Mouse (Mus musculus) lung, postnatal 0 days (tissue): Measurements from ENCODE around the gene Naaa.

Experiments used
- CTCF ChIP-seq: IDR thresholded peaks from 2 replicates; pipeline ENCODE4 v1.5.1; 2016; ENCODE audit warnings: antibody characterized with exemption, mild to moderate bottlenecking
- EP300 ChIP-seq: IDR thresholded peaks from 2 replicates; pipeline ENCODE4 v1.6.1; 2016; ENCODE audit warnings: antibody characterized with exemption, mild to moderate bottlenecking, control low read depth

GRCm38 (mm10) chr5:92239333-92240232, 38.4 kb downstream of the Naaa start:
- TF ChIP-seq EP300, result no peak
- peak; percentile 87 for TF ChIP-seq CTCF
